Mouse (Mus musculus) CD4-positive naive resting alpha-beta T cell, adult 76 days (primary cell): ENCODE data around the gene Sema3b. TPM values are rescaled to one million over a fixed set of nuclear protein-coding genes. Genes with fewer than 3 reads are reported as not detected.

Experiments used
- total RNA-seq: library from RNA; stranded (reverse); gene quantifications from one replicate; pipeline ENCODE4 v1.2.4, GENCODE M21; 2023

Sema3b gene
- total RNA-seq, result 0.15 TPM

DNA sequence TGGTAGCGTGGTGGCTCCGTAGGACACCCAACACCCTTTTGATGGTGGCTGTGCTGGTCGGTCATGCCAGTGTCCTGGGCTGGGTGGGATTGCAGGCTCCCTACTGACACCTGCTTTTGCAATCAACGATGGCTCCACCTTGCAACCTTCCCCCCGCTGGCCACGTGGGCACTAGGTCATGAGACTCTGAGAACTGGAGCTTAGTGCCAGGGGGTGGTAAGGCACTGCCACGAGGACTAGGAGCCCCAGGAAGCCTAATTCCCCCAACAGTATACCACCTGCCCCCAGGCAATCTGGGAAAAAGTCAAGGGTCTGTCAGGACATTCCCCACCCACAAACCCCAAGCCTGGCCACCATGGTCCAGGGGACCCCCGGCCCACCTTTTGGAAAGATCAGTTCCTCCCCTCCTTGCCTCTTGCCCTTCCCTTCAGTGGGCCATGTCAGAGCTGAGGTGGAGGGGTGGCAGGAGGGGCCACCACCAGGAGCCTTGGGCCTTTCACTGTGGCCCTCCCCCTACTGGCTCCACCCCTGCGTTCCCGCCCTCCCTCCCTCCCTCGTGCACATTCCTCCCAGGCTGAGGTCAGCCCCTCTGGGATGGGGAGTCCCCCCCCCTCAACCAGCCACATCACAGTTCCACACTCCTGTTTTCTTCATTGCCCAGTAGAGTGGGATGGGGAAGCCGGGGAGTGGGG lies at the start of gene Sema3b:
Sema3b (minus strand) TSS at position 489 of the 692 bp plus-strand sequence.

DNA sequence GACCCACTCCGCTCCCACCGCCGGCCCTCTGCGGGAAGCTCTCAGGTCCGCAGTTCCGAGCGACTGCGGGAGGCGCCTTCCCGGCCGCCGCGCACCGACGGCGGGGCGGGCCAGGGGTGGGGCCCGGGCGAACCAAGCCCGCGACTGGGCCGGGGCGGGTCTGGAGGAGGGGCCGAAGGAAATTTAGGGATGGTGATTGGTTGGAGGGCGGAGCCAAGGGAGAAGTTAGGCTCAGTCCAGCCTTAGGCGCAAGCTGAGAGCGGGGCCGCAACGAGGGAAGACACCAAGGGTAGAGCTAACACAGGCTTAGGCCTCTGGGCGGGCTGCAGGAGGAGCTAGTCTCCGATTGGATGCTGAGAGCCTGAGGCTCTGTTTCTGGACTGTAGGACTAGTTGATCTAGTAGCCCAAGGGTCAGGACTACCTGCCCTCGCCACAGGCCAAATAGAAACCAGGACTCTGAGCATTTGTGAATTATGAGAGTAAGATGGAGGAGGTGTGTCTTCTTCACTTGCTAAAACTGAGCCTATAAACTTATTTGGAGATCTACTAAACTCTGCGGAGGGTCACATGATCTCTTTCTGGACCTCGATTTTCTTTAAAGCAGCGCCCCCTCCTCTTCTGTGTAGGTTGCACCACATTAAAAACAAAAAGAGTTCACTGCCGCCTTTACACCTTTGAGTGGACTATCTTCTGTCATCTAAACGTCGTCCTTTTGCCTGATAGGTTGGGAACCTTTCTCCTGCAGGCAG lies 26.4 kb upstream of the Sema3b start, which contains the start of gene Gnai2:
Gnai2 (minus strand) TSS at position 89 of the 750 bp plus-strand sequence.

DNA sequence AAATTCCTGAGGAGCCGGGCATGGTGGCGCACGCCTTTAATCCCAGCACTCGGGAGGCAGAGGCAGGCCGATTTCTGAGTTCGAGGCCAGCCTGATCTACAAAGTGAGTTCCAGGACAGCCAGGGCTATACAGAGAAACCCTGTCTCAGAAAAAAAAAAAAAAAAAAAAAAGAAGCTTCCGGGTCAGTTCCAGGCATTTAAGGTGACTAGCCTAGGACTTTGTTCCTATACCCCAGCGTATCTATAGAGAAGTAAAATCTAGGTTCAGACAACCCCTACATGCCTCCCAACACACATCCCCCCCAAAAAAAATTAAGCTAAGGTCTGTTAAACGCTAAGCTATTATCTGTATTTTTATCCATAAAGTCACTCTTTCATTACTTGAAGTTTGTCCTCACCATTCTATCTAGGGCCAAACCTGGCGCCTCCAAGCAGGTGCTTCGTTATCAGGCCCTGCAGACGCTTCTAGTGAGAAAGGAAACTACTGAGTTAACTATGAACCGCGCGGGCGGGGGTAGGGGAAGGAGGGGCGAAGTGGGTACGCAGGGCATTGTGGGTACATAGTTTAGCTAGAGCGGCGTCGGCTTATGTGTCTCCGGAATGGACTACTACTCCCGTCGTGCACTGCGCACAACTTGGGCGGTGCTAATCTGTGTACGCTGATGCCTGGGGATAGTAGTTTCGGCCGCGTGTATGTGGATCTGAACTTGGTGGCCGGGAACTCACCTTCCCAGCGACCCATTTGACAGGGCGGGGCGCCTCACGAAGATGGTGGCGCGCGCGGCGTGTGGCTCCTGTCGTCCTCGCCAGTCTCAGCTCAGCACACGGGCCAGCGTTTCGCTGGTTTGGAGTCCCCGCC lies 21.8 kb downstream of the Sema3b start, which contains the start of gene Ifrd2:
Ifrd2 (plus strand) TSS at position 669 of the 859 bp plus-strand sequence.

DNA sequence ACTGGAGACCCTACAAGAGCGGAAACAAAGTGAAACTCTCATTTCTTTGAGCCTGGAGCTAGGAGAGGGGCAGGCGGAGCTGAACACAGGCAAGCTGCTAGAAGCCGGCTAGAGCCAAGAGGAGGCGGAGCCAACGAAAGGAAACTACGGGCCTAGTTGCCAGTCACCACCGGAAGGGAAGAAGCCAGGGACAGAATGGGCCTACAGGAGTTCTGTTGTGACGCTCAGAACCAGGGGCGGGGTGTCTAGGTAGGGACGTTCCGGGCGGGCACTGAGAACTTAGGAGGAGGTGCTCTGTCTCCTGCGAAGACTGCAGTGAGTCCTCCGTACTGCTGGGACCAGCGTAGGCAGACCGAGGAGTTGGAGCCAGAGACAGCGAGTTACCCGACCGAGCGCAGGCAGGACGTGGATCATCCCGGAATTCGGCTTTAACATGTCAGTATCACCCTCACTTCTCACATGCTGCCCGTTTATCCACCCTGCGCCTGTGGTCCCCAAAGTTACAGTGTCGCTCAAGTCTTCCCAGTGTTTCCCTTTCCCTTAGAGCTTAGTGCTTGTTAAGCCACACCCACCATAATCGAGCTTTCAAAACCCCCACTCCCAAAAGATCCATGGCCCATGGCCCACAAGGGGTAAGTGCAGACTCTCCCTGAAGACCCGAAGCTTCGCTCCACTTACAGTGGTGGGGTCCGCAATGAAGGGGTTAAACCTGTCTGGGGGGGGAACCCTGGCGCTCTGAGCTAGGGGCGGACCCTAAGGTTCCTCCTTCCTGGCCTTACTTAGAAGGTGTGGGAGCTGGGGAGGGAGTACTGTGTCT lies 28.3 kb downstream of the Sema3b start, which contains the start of gene Hyal3:
Hyal3 (plus strand) TSS at position 318 of the 817 bp plus-strand sequence.

DNA sequence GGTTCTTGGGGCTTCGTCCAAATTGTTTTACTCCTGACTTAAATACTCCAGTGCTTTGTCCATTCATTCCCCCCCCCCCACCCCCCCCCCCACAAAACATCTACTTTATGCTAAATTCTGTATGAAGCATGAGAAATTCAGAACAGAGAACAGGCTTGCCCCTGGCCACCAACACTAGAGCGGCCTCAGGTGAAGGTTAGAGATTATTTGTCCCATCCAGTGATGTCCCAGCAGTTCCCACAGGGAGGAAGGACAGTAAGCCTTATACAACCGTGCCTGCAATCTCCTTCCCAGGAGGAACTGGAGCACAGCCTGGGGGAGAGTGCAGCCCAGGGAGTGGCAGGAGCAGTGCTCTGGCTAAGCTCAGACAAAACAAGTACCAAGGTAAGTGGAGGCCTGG lies 30.4 kb downstream of the Sema3b start, which contains the start of gene Naa80:
Naa80 (plus strand) TSS at position 301 of the 400 bp plus-strand sequence.

DNA sequence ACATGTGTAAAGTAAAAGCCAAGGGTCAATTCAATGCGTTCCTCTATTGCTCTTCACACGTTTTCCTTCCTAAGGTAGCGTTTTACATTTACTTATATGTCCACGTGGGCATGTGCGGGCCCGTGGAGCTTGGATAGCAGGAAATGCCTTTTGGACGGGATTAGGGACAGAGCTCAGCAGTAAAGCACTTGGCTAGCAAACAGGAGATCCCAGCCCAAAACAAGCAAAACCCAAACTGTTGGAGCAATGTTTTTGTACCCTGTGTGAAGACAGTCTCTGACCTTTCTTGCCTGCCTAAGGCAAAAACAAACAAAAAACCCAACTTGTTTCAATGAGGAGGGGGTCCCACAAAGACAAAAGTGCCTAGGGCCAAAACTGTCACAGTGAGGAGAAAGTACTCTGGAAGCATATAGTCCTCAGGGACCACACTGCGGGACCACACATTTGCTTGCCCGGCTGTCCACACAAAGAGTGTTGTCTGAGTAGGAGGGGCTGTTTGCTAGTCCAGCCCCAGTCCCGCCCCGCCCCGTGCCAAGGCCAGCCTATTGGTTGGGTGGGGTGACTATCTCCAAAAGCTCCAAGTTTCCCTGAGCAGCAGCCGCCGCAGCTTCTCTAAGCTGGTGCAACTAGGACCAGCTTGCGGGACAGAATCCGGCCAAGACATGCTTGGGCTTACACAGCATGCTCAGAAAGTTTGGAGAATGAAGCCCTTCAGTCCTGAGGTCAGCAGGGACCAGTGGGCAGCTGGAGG lies 32.5 kb downstream of the Sema3b start, which contains the start of gene Hyal1:
Hyal1 (plus strand) TSS at position 571 of the 751 bp plus-strand sequence.

DNA sequence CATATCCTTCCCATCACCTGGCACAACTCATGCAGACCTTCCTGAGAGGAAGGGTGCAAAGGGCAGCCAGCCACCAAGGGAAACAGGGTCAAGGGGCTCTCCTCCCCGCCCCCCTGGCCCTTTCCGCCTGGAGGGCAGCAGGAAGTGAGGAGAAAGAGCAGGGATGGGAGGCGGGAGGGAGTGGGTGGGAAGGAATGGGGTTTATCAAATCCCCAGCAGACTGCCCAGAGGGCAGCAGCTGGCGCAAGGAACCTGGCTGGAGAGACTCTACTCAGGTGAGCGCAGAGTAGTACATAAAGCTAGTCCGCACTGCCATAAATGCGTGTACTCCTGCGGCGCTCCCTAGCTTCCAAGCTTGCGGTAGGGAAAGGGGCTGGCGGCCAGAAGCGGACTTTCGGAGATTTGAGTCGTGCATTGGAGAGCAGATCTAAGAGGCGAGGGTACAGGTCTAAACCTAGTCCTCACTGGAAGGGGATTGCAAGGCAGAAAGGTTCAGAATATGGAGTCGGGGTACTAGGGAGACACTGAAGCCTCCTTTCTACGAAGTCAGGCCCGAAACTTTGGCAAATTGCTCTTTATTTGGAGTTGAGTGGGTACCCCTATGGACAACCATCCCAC lies 41.2 kb downstream of the Sema3b start, which contains the start of gene Hyal2:
Hyal2 (plus strand) TSS at position 244 of the 618 bp plus-strand sequence.

DNA sequence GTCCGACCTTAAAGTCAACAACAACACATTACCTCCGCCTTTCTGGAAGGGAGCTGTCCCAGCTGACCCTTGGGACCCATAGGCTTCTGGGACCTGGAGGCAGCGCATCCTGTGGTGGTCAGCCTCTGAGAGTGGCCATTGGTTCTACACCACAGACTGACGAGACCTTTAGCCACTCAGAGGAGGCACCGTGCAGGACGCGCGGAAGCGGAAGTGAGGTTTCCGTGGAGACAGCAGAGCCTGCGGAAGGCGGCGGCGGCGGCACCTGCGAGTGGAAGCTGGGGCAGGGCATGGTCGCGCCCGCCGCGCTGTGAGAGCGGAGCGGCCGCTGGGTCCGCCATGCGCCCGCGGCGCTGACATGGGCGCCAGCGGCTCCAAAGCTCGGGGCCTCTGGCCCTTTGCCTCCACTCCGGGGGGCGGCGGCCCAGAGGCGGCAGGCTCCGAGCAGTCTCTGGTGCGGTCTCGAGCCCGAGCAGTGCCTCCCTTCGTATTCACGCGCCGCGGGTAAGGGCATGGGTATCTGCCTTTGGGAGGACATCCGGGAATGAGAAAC lies 45.9 kb downstream of the Sema3b start, which contains the start of gene Tusc2:
Tusc2 (plus strand) TSS at position 227 of the 553 bp plus-strand sequence.

DNA sequence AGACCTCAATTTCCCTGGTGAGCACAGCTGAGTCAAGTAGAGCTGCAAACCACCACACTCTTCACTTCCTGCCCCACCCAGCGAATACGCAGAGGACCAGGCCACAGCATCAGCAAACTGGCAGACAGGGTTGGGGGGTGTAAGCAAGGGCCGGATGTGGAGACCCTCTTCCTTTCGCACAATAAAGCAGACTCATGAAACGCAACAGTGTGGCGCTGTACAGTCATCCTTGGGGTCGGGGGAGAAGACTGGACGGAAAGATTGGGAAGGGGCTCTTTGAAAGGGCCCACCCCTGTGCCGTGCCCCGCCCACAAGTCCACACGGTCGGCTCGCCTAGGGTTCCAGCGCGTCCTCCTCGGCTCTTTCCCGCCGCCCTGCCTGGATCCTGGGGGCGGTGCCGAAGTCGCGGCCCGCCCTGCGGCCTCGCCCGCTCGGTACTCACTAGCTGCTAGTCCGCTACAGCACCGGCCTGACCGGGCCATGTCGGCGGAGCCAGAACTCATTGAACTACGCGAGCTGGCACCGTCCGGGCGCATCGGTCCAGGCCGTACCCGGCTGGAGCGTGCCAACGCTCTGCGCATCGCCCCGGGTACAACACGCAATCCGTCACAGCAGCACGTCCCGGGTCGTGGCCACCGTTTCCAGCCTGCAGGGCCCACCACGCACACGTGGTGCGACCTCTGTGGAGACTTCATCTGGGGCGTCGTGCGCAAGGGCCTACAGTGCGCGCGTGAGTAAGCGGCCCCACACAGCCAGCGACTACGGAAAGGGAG lies 57.7 kb downstream of the Sema3b start, which contains the start of gene Rassf1:
Rassf1 (plus strand) TSS at position 439 of the 773 bp plus-strand sequence.

Other genes starting within 250 kb of the Sema3b start
- 0.70 TPM for gene Cacna2d2, start 209.6 kb downstream of the Sema3b start, total RNA-seq
- gene Tmem115, start 75.3 kb downstream of the Sema3b start, total RNA-seq, result 24.4 TPM
- 16.0 TPM for gene Cyb561d2, start 67.0 kb downstream of the Sema3b start, total RNA-seq
- 18.9 TPM for gene Nprl2, start 67.0 kb downstream of the Sema3b start, total RNA-seq
- gene Zmynd10, start 61.9 kb downstream of the Sema3b start, total RNA-seq, result 1.2 TPM
- 74.0 TPM for gene Rassf1, start 57.7 kb downstream of the Sema3b start, total RNA-seq
- gene Tusc2, start 46.0 kb downstream of the Sema3b start, total RNA-seq, result 13.3 TPM
- 2.3 TPM for gene Hyal2, start 41.3 kb downstream of the Sema3b start, total RNA-seq
- 2.1 TPM for gene Hyal1, start 32.3 kb downstream of the Sema3b start, total RNA-seq
- 9.5 TPM for gene Naa80, start 30.3 kb downstream of the Sema3b start, total RNA-seq
- 1.3 TPM for gene Hyal3, start 28.4 kb downstream of the Sema3b start, total RNA-seq
- gene Ifrd2, start 21.6 kb downstream of the Sema3b start, total RNA-seq, result 19.8 TPM
- gene Gnai2, start 26.1 kb upstream of the Sema3b start, total RNA-seq, result 430 TPM
- not detected for gene Slc38a3, start 60.3 kb upstream of the Sema3b start, total RNA-seq
- gene Gnat1, start 70.5 kb upstream of the Sema3b start, total RNA-seq, result 2.1 TPM
- gene Sema3f, start 101.2 kb upstream of the Sema3b start, total RNA-seq, result 1.3 TPM
- gene Rbm5, start 161.8 kb upstream of the Sema3b start, total RNA-seq, result 249 TPM